Mouse (Mus musculus): ENCODE results near the gene Raver1.

DNA sequence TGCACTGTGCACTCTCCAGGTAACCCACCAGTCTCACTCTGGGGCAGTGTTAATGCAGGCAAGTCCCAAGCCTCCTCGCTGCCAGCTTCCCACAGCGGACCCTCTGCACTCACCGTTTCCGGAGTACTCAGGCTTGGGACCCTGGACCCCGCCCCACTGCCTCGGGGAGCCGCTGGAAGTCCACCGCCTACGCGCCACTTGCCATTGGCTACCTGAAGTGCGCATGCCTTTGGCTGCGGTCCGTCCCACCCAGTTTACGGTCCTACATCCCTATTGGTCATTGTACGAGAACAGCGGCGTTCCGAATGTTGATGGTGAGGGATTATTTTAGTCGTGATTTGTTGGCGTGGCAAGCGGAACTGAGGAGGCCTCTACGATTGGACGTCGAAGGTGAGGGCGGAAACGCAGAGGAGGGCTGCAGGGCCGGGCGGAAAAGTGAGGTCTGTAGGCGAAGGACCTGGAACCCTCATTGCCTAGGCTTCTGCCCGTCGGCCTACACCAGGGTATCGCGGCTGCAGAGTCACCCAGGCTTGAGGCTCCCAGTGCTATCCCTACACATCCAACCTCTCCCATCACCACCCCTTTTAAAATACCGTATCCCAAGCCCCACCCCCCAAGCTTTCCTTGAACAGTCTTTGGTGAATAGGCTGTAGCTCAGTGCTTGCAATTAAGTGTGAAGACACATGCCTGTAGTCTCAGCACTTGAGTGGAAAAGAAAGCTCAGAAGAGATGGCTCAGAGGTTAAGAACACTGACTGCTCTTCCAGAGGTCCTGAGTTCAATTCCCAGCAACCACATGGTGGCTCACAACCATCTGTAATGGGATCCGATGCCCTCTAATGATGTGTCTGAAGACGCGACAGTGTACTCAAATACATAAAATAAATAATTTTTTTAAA lies 39.5 kb upstream of the Raver1 start, which contains the start of gene Tyk2:
- TF ChIP-seq EP300 (IDR thresholded peaks at IDR 0.05; ENCODE audit: insufficient read depth, low read depth, low read length) (no peak), POLR2A (IDR thresholded peaks at IDR 0.05; ENCODE audit: insufficient read depth, low read length) (peak; percentile 85)
